Mouse (Mus musculus): ENCODE data around the gene Trappc1.

The Trappc1 gene

DNA sequence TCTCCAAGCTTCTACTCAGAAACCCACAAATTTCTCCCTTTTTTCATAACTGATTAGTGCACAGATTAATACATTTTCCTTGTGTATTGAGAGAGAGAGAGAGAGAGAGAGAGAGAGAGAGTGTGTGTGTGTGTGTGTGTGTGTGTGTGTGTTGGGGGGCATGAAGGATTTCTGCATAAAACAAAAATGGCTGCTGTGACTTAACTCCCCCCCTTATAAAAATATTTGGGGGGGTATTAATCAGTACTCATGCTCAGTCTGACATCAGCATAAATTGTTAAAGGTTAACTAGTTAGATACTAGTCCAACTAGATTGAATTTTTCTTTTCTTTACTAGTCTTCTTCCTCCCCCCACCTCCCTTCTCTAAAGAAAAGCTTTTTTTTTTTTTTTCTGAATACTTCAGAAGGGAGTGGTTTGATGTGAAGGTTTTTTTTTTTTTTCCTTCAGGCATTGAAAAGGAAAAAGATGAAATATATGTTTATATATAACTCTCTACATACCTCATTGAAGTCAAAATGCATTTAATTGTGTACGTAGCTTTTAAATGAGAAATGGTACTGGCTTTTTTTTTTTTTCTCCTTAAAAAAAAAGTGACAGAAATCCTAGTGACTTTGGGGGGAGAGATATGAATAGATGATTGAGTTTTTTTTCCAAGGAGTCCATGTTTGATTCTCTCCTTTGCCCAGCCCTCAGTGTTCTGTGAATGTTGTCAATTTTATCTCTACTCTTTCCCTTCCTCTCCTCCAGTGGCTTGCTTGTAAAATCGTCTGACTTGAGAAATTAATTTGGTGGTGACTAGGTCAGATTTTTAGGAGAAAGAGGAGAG, 46.4 kb downstream of the Trappc1 start:
- no peak for DNase-seq

DNA sequence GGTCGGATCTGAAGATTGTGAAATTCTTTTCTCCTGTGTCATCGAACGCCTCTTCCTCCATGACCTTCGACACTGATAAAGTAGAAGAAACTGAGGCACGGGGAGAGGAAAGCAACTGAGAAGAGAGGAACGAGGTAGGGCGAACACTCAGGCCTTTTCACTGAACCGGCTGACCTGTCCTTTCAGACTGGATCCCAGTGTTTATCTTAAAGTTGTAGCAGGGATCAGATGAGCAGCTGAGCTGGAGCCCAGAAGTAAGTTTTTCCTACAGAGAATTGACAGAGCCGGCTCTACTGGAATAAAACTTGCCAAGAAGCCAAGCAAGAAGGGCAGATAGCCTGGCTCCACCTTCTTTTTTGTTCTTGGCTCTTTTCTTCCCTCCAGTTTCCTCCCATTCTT, 47.0 kb downstream of the Trappc1 start:
- DNase-seq: no peak

DNA sequence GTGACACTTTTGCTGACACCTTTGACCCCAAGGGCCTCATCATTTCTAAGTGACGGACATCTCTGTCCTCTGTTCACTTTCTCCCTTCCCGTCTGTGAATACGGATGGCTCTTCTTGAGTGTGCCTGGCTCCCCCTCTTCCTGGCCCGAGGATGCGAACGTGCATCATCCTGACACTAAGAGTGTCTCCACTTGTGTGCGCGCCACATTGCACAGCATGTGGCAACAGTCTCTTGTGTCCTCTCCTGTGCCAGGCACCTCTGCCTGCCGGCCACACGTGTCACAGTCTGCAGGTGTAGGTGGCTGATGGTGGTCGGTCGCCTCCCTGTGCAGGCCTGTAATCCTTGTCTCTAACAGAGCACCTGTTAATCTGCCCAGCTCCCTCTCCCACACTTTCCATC, 47.8 kb downstream of the Trappc1 start:
- no peak for DNase-seq

DNA sequence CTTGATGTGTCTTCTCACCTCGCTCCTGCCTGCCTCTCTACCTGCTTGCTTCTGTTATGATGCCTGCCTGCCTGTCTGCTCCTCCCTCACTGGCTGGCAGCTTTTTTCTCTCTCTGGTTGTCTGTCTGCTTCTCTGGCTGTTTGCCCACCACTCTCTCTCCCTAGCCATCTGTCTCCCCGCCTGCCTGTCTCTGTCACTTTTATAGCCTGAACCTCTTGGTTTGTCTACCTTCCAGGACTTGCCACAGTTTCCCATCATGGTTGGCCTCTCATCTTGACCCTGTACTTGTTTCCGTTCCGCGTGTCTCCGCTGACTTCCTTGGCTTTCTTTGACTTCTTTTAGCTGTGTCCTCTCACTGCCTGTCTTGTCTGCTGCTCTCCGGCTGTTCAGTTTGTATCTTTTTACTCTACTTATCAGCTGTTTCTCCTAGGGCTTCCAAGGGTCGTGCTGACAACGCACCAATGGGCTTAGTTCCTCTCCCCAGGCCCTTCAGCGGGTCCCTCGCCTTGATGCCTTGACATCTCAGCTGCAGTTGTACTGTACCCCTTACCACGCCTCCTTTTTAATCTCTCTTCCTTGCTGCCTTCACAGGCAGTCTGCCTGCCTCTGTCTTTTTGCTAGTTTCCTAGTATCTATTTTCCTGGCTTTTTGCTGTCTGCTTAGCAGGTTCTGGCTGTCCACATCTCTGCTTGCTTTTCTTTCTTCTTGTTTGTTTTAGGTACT, 48.4 kb downstream of the Trappc1 start:
- peak; percentile 53 to 60 for DNase-seq

DNA sequence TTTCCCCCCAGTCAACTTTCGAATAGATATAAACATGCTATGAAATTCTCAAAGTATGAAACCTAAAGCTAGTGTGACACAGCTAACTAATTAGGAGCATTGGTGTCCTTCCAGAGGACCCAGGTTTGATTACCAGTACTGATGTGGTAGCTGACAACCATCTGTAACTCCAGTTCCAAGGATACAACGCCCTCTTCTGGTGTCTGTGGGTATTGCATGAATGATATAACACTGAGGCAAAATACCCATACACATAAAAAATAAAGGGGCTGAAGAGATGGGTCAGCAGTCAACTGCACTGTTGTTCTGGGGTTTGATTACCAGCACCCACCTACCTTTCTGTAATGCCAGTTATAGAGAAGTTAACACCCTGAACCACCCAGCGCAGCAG, 49.0 kb downstream of the Trappc1 start:
- DNase-seq: peak in 1 of 2 experiments; percentile 53

DNA sequence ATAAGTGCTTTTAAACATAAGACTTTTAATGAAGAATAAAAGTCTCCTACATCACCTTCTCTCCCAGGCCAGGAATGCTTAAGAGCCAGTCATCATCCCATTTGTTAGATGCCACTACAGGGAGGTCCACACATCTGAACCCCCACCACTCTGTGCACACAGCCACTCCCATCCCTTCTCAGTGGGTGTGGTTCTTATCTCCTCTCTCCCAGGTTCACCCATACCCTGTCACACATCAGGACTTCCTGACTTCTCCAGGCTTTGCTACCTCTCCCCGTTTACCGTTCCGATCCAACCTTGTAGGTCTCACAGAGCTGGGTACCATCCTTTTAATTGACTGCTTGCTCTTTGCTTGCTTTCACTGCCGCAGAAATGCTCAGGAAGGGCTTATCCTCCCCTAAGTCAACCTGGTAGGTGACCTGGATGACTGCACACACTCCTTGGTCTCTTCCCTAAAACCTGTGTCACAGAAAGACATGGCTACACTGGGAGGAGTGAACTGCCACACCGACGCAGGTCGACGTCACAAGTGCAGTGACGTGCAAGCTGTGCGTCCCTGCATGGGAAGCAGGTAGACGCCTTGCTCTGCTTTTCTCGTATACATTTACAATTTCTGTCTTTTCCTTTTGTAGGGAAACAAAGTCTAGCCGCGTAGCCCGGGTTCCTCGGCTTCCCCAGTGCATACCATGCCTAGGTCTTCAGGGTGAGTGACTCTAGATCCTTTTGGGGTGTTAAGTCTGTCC, 49.6 kb downstream of the Trappc1 start:
- DNase-seq: no peak

Data from kidney, postnatal 25 days (tissue).